Mouse (Mus musculus): ENCODE measurements around the gene Bcl9. TPM values are rescaled to one million over a fixed set of nuclear protein-coding genes. Genes with fewer than 3 reads are reported as not detected.

The Bcl9 gene
- polyA plus RNA-seq, 1 experiment: 15.2 TPM

GRCm38 (mm10) chr3:97211177-97211576, 86.5 kb downstream of the Bcl9 start:
- Histone ChIP-seq H3K4me3 (ENCODE audit: extremely low read depth, insufficient read depth, insufficient read length) (no peak overlapping the region), H3K36me3 (ENCODE audit: control insufficient read depth, insufficient read depth, low read length) (peaks cover 27% of the 10 kb centered on the region), H3K27ac (ENCODE audit: insufficient read depth, low read length) (no peak overlapping the region), H3K27me3 (ENCODE audit: control insufficient read depth, insufficient read depth, low read length) (no peaks in the 10 kb centered on the region), H3K4me1 (ENCODE audit: control insufficient read depth, insufficient read depth, insufficient read length) (peaks cover 2% of the 10 kb centered on the region; the same call in 1 of the 2 replicates)
- 7% methylated on average over 5 of the region's 5 CpGs for WGBS
- DNase-seq (ENCODE audit: low read depth in 1 of 2, low spot score in 2 of 2): peak in 1 of 2 experiments; percentile 29
- no peak for TF ChIP-seq CTCF (IDR thresholded peaks at IDR 0.05; ENCODE audit: extremely low read depth, insufficient read depth, insufficient read length, insufficient replicate concordance)
- no peak for TF ChIP-seq POLR2A (IDR thresholded peaks at IDR 0.05; ENCODE audit: low read depth, low read length)

- Histone ChIP-seq H3K27me3 (ENCODE audit: control insufficient read depth, insufficient read depth, low read length) (no peaks in the 10 kb centered on the region), H3K36me3 (ENCODE audit: control insufficient read depth, insufficient read depth, low read length) (peaks cover 16% of the 10 kb centered on the region), H3K4me3 (ENCODE audit: extremely low read depth, insufficient read depth, insufficient read length) (no peak overlapping the region), H3K4me1 (ENCODE audit: control insufficient read depth, insufficient read depth, insufficient read length) (peaks cover 16% of the 10 kb centered on the region; the same call in 1 of the 2 replicates), H3K27ac (ENCODE audit: insufficient read depth, low read length) (no peak overlapping the region)
- 88% methylated on average over 9 of the region's 9 CpGs for WGBS
- DNase-seq (ENCODE audit: low read depth in 1 of 2, low spot score in 2 of 2): no peak
- TF ChIP-seq CTCF (IDR thresholded peaks at IDR 0.05; ENCODE audit: extremely low read depth, insufficient read depth, insufficient read length, insufficient replicate concordance): no peak
- TF ChIP-seq POLR2A (IDR thresholded peaks at IDR 0.05; ENCODE audit: low read depth, low read length): no peak
These were observed 88.4 kb downstream of the Bcl9 start for GRCm38 (mm10) chr3:97209351-97209750.

- Histone ChIP-seq H3K36me3 (ENCODE audit: control insufficient read depth, insufficient read depth, low read length) (peaks cover 14% of the 10 kb centered on the region), H3K27ac (ENCODE audit: insufficient read depth, low read length) (peak overlapping the region; percentile 56; the same call in 1 of the 2 replicates)
These were observed 91.2 kb downstream of the Bcl9 start for GRCm38 (mm10) chr3:97206521-97206920.

GRCm38 (mm10) chr3:97203880-97204279, 93.8 kb downstream of the Bcl9 start:
- peak overlapping the region; percentile 28; the same call in 1 of the 2 replicates for H3K4me3 ChIP-seq (ENCODE audit: extremely low read depth, insufficient read depth, insufficient read length)
- H3K27ac ChIP-seq (ENCODE audit: insufficient read depth, low read length): peak overlapping the region; percentile 39; the same call in 1 of the 2 replicates
- no peak for TF ChIP-seq POLR2A (IDR thresholded peaks at IDR 0.05; ENCODE audit: low read depth, low read length)
- no peaks in the 10 kb centered on the region for H3K27me3 ChIP-seq (ENCODE audit: control insufficient read depth, insufficient read depth, low read length)
- WGBS: 8% methylated on average over 14 of the region's 14 CpGs
- DNase-seq (ENCODE audit: low read depth in 1 of 2, low spot score in 2 of 2): peak in 1 of 2 experiments; percentile 64
- peaks cover 18% of the 10 kb centered on the region; the same call in 1 of the 2 replicates for H3K4me1 ChIP-seq (ENCODE audit: control insufficient read depth, insufficient read depth, insufficient read length)
- H3K36me3 ChIP-seq (ENCODE audit: control insufficient read depth, insufficient read depth, low read length): peaks cover 5% of the 10 kb centered on the region

More at GRCm38 (mm10) chr3:97206521-97206920, 91.2 kb downstream of the Bcl9 start:
- TF ChIP-seq CTCF (IDR thresholded peaks at IDR 0.05; ENCODE audit: extremely low read depth, insufficient read depth, insufficient read length, insufficient replicate concordance) (no peak), POLR2A (IDR thresholded peaks at IDR 0.05; ENCODE audit: low read depth, low read length) (no peak)
- no peak overlapping the region for H3K4me3 ChIP-seq (ENCODE audit: extremely low read depth, insufficient read depth, insufficient read length)
- peaks cover 18% of the 10 kb centered on the region; the same call in 1 of the 2 replicates for H3K4me1 ChIP-seq (ENCODE audit: control insufficient read depth, insufficient read depth, insufficient read length)
- 33% methylated on average over 3 of the region's 3 CpGs for WGBS
- DNase-seq (ENCODE audit: low read depth in 1 of 2, low spot score in 2 of 2): no peak
- H3K27me3 ChIP-seq (ENCODE audit: control insufficient read depth, insufficient read depth, low read length): no peaks in the 10 kb centered on the region

GRCm38 (mm10) chr3:97201943-97202342, 95.8 kb downstream of the Bcl9 start:
- H3K27ac ChIP-seq (ENCODE audit: insufficient read depth, low read length): no peak overlapping the region
- H3K4me3 ChIP-seq (ENCODE audit: extremely low read depth, insufficient read depth, insufficient read length): no peak overlapping the region
- peaks cover 5% of the 10 kb centered on the region for H3K36me3 ChIP-seq (ENCODE audit: control insufficient read depth, insufficient read depth, low read length)
- H3K4me1 ChIP-seq (ENCODE audit: control insufficient read depth, insufficient read depth, insufficient read length): peaks cover 18% of the 10 kb centered on the region; the same call in 1 of the 2 replicates
- H3K27me3 ChIP-seq (ENCODE audit: control insufficient read depth, insufficient read depth, low read length): no peaks in the 10 kb centered on the region
- no peak for TF ChIP-seq POLR2A (IDR thresholded peaks at IDR 0.05; ENCODE audit: low read depth, low read length)
- peak; percentile 89 for TF ChIP-seq CTCF (IDR thresholded peaks at IDR 0.05; ENCODE audit: extremely low read depth, insufficient read depth, insufficient read length, insufficient replicate concordance)
- peak in 1 of 2 experiments; percentile 57 for DNase-seq (ENCODE audit: low read depth in 1 of 2, low spot score in 2 of 2)
- 49% methylated on average over 5 of the region's 5 CpGs for WGBS

- H3K4me1 ChIP-seq (ENCODE audit: control insufficient read depth, insufficient read depth, insufficient read length): peaks cover 2% of the 10 kb centered on the region; the same call in 1 of the 2 replicates
- DNase-seq (ENCODE audit: low read depth in 1 of 2, low spot score in 2 of 2): no peak
- H3K36me3 ChIP-seq (ENCODE audit: control insufficient read depth, insufficient read depth, low read length): no peaks in the 10 kb centered on the region
- no peak overlapping the region for H3K27ac ChIP-seq (ENCODE audit: insufficient read depth, low read length)
- H3K4me3 ChIP-seq (ENCODE audit: extremely low read depth, insufficient read depth, insufficient read length): no peak overlapping the region
- TF ChIP-seq POLR2A (IDR thresholded peaks at IDR 0.05; ENCODE audit: low read depth, low read length) (no peak), CTCF (IDR thresholded peaks at IDR 0.05; ENCODE audit: extremely low read depth, insufficient read depth, insufficient read length, insufficient replicate concordance) (no peak)
- no peaks in the 10 kb centered on the region for H3K27me3 ChIP-seq (ENCODE audit: control insufficient read depth, insufficient read depth, low read length)
- 70% methylated on average over 4 of the region's 4 CpGs for WGBS
These were observed 98.5 kb downstream of the Bcl9 start for GRCm38 (mm10) chr3:97199261-97199660.

- Histone ChIP-seq H3K4me3 (ENCODE audit: extremely low read depth, insufficient read depth, insufficient read length) (no peak overlapping the region), H3K4me1 (ENCODE audit: control insufficient read depth, insufficient read depth, insufficient read length) (no peaks in the 10 kb centered on the region), H3K27ac (ENCODE audit: insufficient read depth, low read length) (no peak overlapping the region), H3K36me3 (ENCODE audit: control insufficient read depth, insufficient read depth, low read length) (no peaks in the 10 kb centered on the region), H3K27me3 (ENCODE audit: control insufficient read depth, insufficient read depth, low read length) (no peaks in the 10 kb centered on the region)
- no peak for DNase-seq (ENCODE audit: low read depth in 1 of 2, low spot score in 2 of 2)
- no peak for TF ChIP-seq CTCF (IDR thresholded peaks at IDR 0.05; ENCODE audit: extremely low read depth, insufficient read depth, insufficient read length, insufficient replicate concordance)
- TF ChIP-seq POLR2A (IDR thresholded peaks at IDR 0.05; ENCODE audit: low read depth, low read length): no peak
- WGBS: 89% methylated on average over 8 of the region's 8 CpGs
These were observed 101.1 kb downstream of the Bcl9 start for GRCm38 (mm10) chr3:97196571-97196970.

All from spleen, adult 2 months (tissue).